Mouse (Mus musculus): ENCODE data around the gene Aoah. TPM values are rescaled to one million over a fixed set of nuclear protein-coding genes. Genes with fewer than 3 reads are reported as not detected.

The Aoah gene
- total and polyA plus RNA-seq, 3 experiments: 0.17 TPM; not detected in 2

- Histone ChIP-seq H3K4me1 (ENCODE audit: control insufficient read depth in 1 of 2, insufficient read depth in 2 of 2) (no peaks in the 10 kb centered on the region), H3K9me3 (replicated peaks; ENCODE audit: low read length) (no peaks in the 10 kb centered on the region), H3K4me2 (ENCODE audit: insufficient read depth, low read depth, poor library complexity, severe bottlenecking) (no peak overlapping the region), H3K27me3 (replicated peaks) (no peaks in the 10 kb centered on the region), H3K27ac (ENCODE audit: insufficient read depth, low read depth) (no peak overlapping the region), H3K36me3 (replicated peaks in 1 of 2; ENCODE audit: control insufficient read depth in 1 of 2, insufficient read depth in 1 of 2, low read length in 1 of 2) (no peaks in the 10 kb centered on the region), H3K79me2 (replicated peaks; ENCODE audit: control insufficient read depth, extremely low read depth, insufficient read depth, poor library complexity, severe bottlenecking) (no peaks in the 10 kb centered on the region), H3K4me3 (replicated peaks in 1 of 3; ENCODE audit: low read depth in 2 of 3, low read length in 2 of 3, poor library complexity in 1 of 3) (no peak overlapping the region), H3K9ac (ENCODE audit: insufficient read depth, low read depth) (no peak overlapping the region)
- no peak for DNase-seq (ENCODE audit: extremely low read depth)
- in situ Hi-C loops (cut with MboI; ENCODE audit: low pct_ligation_motif_present, low pct_unique_long_range_greater_than_20kb, low sequenced_read_pairs): no loop called here
- dilution Hi-C loops (cut with MboI; ENCODE audit: extremely low pct_ligation_motif_present, extremely low pct_unique_long_range_greater_than_20kb, low sequenced_read_pairs): no loop called here
- TF ChIP-seq SMC3 (IDR thresholded peaks at IDR 0.05; ENCODE audit: low read depth, low read length) (no peak), ELF1 (IDR thresholded peaks at IDR 0.05; ENCODE audit: low read depth, low read length) (no peak), CTCF (conservative IDR thresholded peaks at IDR 0.05 in 1 of 2, IDR thresholded peaks at IDR 0.05 in 1 of 2; ENCODE audit: low read depth in 2 of 2, low read length in 2 of 2) (no peak), ZMIZ1 (IDR thresholded peaks at IDR 0.05; ENCODE audit: low read depth, low read length) (no peak), CHD2 (IDR thresholded peaks at IDR 0.05; ENCODE audit: low read length) (no peak), HCFC1 (IDR thresholded peaks at IDR 0.05; ENCODE audit: low read depth, low read length) (no peak), MAFK (IDR thresholded peaks at IDR 0.05; ENCODE audit: insufficient replicate concordance, low read length) (no peak), NELFE (IDR thresholded peaks at IDR 0.05; ENCODE audit: low read depth, low read length) (no peak), MAZ (IDR thresholded peaks at IDR 0.05; ENCODE audit: low read depth, low read length) (no peak), MYC (IDR thresholded peaks at IDR 0.05; ENCODE audit: low read depth, low read length) (no peak), ZKSCAN1 (IDR thresholded peaks at IDR 0.05; ENCODE audit: borderline replicate concordance, low read depth, low read length) (no peak), EP300 (IDR thresholded peaks at IDR 0.05; ENCODE audit: low read length) (no peak), ZC3H11A (IDR thresholded peaks at IDR 0.05; ENCODE audit: low read depth, low read length) (no peak), ETS1 (conservative IDR thresholded peaks at IDR 0.05; ENCODE audit: low read depth, low read length) (no peak), PAX5 (IDR thresholded peaks at IDR 0.05; ENCODE audit: low read length) (no peak), TCF12 (IDR thresholded peaks at IDR 0.05; ENCODE audit: low read depth, low read length) (no peak)
Observed at GRCm38 (mm10) chr13:20981234-20982230, 187.6 kb downstream of the Aoah start.

DNA sequence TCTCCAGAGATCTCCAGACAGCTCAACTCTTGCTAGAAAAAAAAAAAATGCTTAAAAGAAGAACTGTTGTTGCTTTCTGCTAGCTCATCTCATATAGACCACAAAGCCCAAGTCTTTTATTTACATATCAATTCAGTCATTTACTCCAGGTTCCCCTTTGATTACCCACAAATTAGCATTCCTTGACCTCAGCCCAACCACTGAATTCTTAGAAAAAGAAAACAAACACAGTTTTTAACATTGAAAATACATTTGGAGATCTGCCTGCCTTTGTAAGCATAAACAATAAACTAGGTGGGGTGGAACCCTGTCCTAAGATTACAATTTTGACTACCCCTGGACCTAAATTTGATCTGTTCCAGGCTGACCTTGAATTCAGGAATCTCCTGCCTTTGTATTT, 191.6 kb downstream of the Aoah start:
- H3K79me2 ChIP-seq (replicated peaks; ENCODE audit: control insufficient read depth, extremely low read depth, insufficient read depth, poor library complexity, severe bottlenecking): no peaks in the 10 kb centered on the region
- H3K27ac ChIP-seq (ENCODE audit: insufficient read depth, low read depth): no peak overlapping the region
- H3K27me3 ChIP-seq (replicated peaks): no peaks in the 10 kb centered on the region
- H3K4me3 ChIP-seq (replicated peaks in 1 of 3; ENCODE audit: low read depth in 2 of 3, low read length in 2 of 3, poor library complexity in 1 of 3): no peak overlapping the region
- no peak for DNase-seq (ENCODE audit: extremely low read depth)
- H3K36me3 ChIP-seq (replicated peaks in 1 of 2; ENCODE audit: control insufficient read depth in 1 of 2, insufficient read depth in 1 of 2, low read length in 1 of 2): no peaks in the 10 kb centered on the region
- in situ Hi-C loops (cut with MboI; ENCODE audit: low pct_ligation_motif_present, low pct_unique_long_range_greater_than_20kb, low sequenced_read_pairs): no loop called here
- dilution Hi-C loops (cut with MboI; ENCODE audit: extremely low pct_ligation_motif_present, extremely low pct_unique_long_range_greater_than_20kb, low sequenced_read_pairs): no loop called here
- H3K4me2 ChIP-seq (ENCODE audit: insufficient read depth, low read depth, poor library complexity, severe bottlenecking): no peak overlapping the region
- H3K9ac ChIP-seq (ENCODE audit: insufficient read depth, low read depth): no peak overlapping the region
- no peak for TF ChIP-seq MEF2A (IDR thresholded peaks at IDR 0.05; ENCODE audit: borderline replicate concordance, low read depth, low read length)
- no peaks in the 10 kb centered on the region for H3K9me3 ChIP-seq (replicated peaks; ENCODE audit: low read length)
- H3K4me1 ChIP-seq (ENCODE audit: control insufficient read depth in 1 of 2, insufficient read depth in 2 of 2): no peaks in the 10 kb centered on the region

All from CH12.LX (cell line).